ENCODE assay signal across 8 mouse cellular contexts in genomic region chr9:71646115-71646514, GRCm38 (mm10). TPM values are rescaled to one million over a fixed set of nuclear protein-coding genes. Genes with fewer than 3 reads are reported as not detected.
DNase-seq lines count a peak whose midpoint lies in the region; ATAC-seq and TF ChIP-seq lines count a peak whose summit lies in the region.

No protein-coding gene starts in this region.

- no peaks in the 10 kb centered on the region for H3K9me3 ChIP-seq in hindbrain, embryonic 14.5 days (ENCODE audit: control insufficient read depth, low read length)
- no peaks in the 10 kb centered on the region for H3K9me3 ChIP-seq in hindbrain, embryonic 16.5 days (ENCODE audit: control insufficient read depth, low read length)
- no peaks in the 10 kb centered on the region for H3K9me3 ChIP-seq in heart, postnatal 0 days (replicated peaks; ENCODE audit: control insufficient read depth, low read length)
- no peaks in the 10 kb centered on the region for H3K9me3 ChIP-seq in midbrain, embryonic 12.5 days

- DNase-seq in hindbrain, embryonic 14.5 days (ENCODE audit: low spot score): peak; percentile 93
- peak; percentile 85 for DNase-seq in adrenal gland, postnatal 14 days
- DNase-seq in embryo, embryonic 9.5 days (ENCODE audit: extremely low spot score): peak; percentile 75
- peak; percentile 79 for DNase-seq in heart, postnatal 0 days (ENCODE audit: low spot score)
- peak; percentile 37 to 60 for DNase-seq in layer of hippocampus, postnatal 36 days
- peak; percentile 88 for DNase-seq in testis, postnatal 10 days (ENCODE audit: low spot score)

- no peak overlapping the region for H3K9ac ChIP-seq in hindbrain, embryonic 14.5 days
- H3K9ac ChIP-seq in hindbrain, embryonic 16.5 days (ENCODE audit: low read depth, low read length): no peak overlapping the region
- no peak overlapping the region for H3K9ac ChIP-seq in heart, postnatal 0 days (replicated peaks; ENCODE audit: low read depth, low read length)
- no peak overlapping the region for H3K9ac ChIP-seq in midbrain, embryonic 12.5 days (replicated peaks)

- 34% methylated on average over 6 of the region's 6 CpGs for WGBS in hindbrain, embryonic 14.5 days
- WGBS in hindbrain, embryonic 16.5 days: 31% methylated on average over 6 of the region's 6 CpGs
- WGBS in heart, postnatal 0 days: 25% methylated on average over 6 of the region's 6 CpGs
- WGBS in midbrain, embryonic 12.5 days: 31% methylated on average over 6 of the region's 6 CpGs

- TF ChIP-seq EP300 in heart, postnatal 0 days (IDR thresholded peaks at IDR 0.05; ENCODE audit: low read depth): no peak

- H3K27me3 ChIP-seq in hindbrain, embryonic 14.5 days (ENCODE audit: control insufficient read depth, insufficient read depth, low read length): no peaks in the 10 kb centered on the region
- H3K27me3 ChIP-seq in hindbrain, embryonic 16.5 days (replicated peaks; ENCODE audit: control insufficient read depth, insufficient read depth, low read length): no peaks in the 10 kb centered on the region
- no peaks in the 10 kb centered on the region for H3K27me3 ChIP-seq in heart, postnatal 0 days (ENCODE audit: control insufficient read depth, insufficient read depth, low read length)
- H3K27me3 ChIP-seq in midbrain, embryonic 12.5 days: no peaks in the 10 kb centered on the region

- no peak overlapping the region for H3K27ac ChIP-seq in hindbrain, embryonic 14.5 days
- no peak overlapping the region for H3K27ac ChIP-seq in hindbrain, embryonic 16.5 days (ENCODE audit: low read depth, low read length)
- H3K27ac ChIP-seq in heart, postnatal 0 days (ENCODE audit: low read depth): no peak overlapping the region
- H3K27ac ChIP-seq in midbrain, embryonic 12.5 days (replicated peaks): no peak overlapping the region

- H3K4me3 ChIP-seq in hindbrain, embryonic 14.5 days (replicated peaks; ENCODE audit: low read length): no peak overlapping the region
- H3K4me3 ChIP-seq in hindbrain, embryonic 16.5 days (ENCODE audit: low read length): no peak overlapping the region
- H3K4me3 ChIP-seq in heart, postnatal 0 days (ENCODE audit: low read depth, low read length): no peak overlapping the region
- no peak overlapping the region for H3K4me3 ChIP-seq in midbrain, embryonic 12.5 days

- no peaks in the 10 kb centered on the region for H3K36me3 ChIP-seq in hindbrain, embryonic 14.5 days (replicated peaks; ENCODE audit: control insufficient read depth, insufficient read depth)
- H3K36me3 ChIP-seq in hindbrain, embryonic 16.5 days (ENCODE audit: control insufficient read depth, insufficient read depth, low read length): no peaks in the 10 kb centered on the region
- H3K36me3 ChIP-seq in heart, postnatal 0 days (replicated peaks; ENCODE audit: control insufficient read depth, insufficient read depth, low read length): peaks cover 39% of the 10 kb centered on the region
- no peaks in the 10 kb centered on the region for H3K36me3 ChIP-seq in midbrain, embryonic 12.5 days

- no peak for ATAC-seq in hindbrain, embryonic 14.5 days (ENCODE audit: low FRiP score)
- ATAC-seq in hindbrain, embryonic 16.5 days: no peak
- ATAC-seq in heart, postnatal 0 days (ENCODE audit: insufficient read depth, low read depth): peak; percentile 52; the same call in 1 of the 2 replicates
- peak; percentile 23; the same call in 1 of the 2 replicates for ATAC-seq in midbrain, embryonic 12.5 days (ENCODE audit: low FRiP score, low read depth)

- H3K4me2 ChIP-seq in hindbrain, embryonic 14.5 days (replicated peaks): no peak overlapping the region
- H3K4me2 ChIP-seq in hindbrain, embryonic 16.5 days (ENCODE audit: low read length): no peak overlapping the region
- H3K4me2 ChIP-seq in heart, postnatal 0 days (ENCODE audit: low read depth, low read length): no peak overlapping the region
- H3K4me2 ChIP-seq in midbrain, embryonic 12.5 days (replicated peaks): no peak overlapping the region

- peak; percentile 81 for TF ChIP-seq CTCF in heart, postnatal 0 days (IDR thresholded peaks at IDR 0.05; ENCODE audit: low read depth)

- no peaks in the 10 kb centered on the region for H3K4me1 ChIP-seq in hindbrain, embryonic 14.5 days (replicated peaks; ENCODE audit: control insufficient read depth, insufficient read depth, low read length)
- no peaks in the 10 kb centered on the region for H3K4me1 ChIP-seq in hindbrain, embryonic 16.5 days (ENCODE audit: control insufficient read depth, insufficient read depth, low read depth, low read length)
- 0 out of 2 replicates have a peak, but pooled peaks cover under 1% of the 10 kb centered on the region for H3K4me1 ChIP-seq in heart, postnatal 0 days (ENCODE audit: control insufficient read depth, insufficient read depth)
- no peaks in the 10 kb centered on the region for H3K4me1 ChIP-seq in midbrain, embryonic 12.5 days

RNA-seq across cellular contexts. Expression of gene Myzap, which starts 54.0 kb away (rescaled TPM):
- polyA plus RNA-seq in hindbrain, embryonic 14.5 days (2014; fragmentation: Nextera tagmentation; extraction: Ambion mirVana): 3.2 and 4.0 TPM in 2 replicates
- 1.9 and 2.3 TPM in 2 replicates for polyA plus RNA-seq in hindbrain, embryonic 16.5 days (2015; fragmentation: Nextera tagmentation; extraction: Ambion mirVana)
- total RNA-seq in adrenal gland, postnatal 14 days (2021): 9.4 and 15.2 TPM in 2 replicates
- total RNA-seq in heart, postnatal 0 days (2014; rRNA removed; ENCODE audit: low replicate concordance): 196 and 240 TPM in 2 replicates
- polyA plus RNA-seq in heart, postnatal 0 days (2015; fragmentation: Nextera tagmentation; extraction: Ambion mirVana): 301 and 341 TPM in 2 replicates
- total RNA-seq in layer of hippocampus, postnatal 36 days (2021): 1 to 10 TPM in 1 of 2 experiments, under 1 TPM in 1; 0.67 to 2.1 TPM
- 3.8 and 4.3 TPM in 2 replicates for polyA plus RNA-seq in midbrain, embryonic 12.5 days (2016; fragmentation: Nextera tagmentation; extraction: Ambion mirVana)

Comparison
In these comparisons a context has a peak if more than half of its experiments do, and no peak if none do; other contexts are left out.
1. ATAC-seq: peak in heart, postnatal 0 days (single experiment) and midbrain, embryonic 12.5 days (single experiment); none in hindbrain, embryonic 14.5 days (single experiment) and hindbrain, embryonic 16.5 days (single experiment).
2. RNA of gene Myzap, which starts 54.0 kb away (polyA plus RNA-seq): 301 to 341 TPM in heart, postnatal 0 days; 3.8 to 4.3 TPM in midbrain, embryonic 12.5 days, 3.2 to 4.0 TPM in hindbrain, embryonic 14.5 days and 1.9 to 2.3 TPM in hindbrain, embryonic 16.5 days; every median in the first group is over 10 times any median in the second.
3. Peak in every context shown above with its lines, with median percentiles within 50 percentile points of each other: DNase-seq.